Mouse (Mus musculus) mouse trophoblast stem cell (cell line): Measurements from ENCODE around the gene Car9.
"Not testable (repeated sequence)": the region's sequence is repeated elsewhere in the genome, so short reads cannot be mapped to it uniquely, and the experiment has no call there.

Experiments used
- in situ Hi-C, 2 experiments: fragments of 300-500 bp; cut with MseI, MboI; formaldehyde crosslinking; loops; 2 replicates in 1 of 2; 3 replicates in 1 of 2; pipeline ENCODE4 v1.15.1; 2025

Car9 gene

GRCm38 (mm10) chr4:43506536-43507185 is at the start of gene Car9:
Gene Car9 (plus strand): TSS chr4:43506966.
- in situ Hi-C loops = no loop called here

DNA sequence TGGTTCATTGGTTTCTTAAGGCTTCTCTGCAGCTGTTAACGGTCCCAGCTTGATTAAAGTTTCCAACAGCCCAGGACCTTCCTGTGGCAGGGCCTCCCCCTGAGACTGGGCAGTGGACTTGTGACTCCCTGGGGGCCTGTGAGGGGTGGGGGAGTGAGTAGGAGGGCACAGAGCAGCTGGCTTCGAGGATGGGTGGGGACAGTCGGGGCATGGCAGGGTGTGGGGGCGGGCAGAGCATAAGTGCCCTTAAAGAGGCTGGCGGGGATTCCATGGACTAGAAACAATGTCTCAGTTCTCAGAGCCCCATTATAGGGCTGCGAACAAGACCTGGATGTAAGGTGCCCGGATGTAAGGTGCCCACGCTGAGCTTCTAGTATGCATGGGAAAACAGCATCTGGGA is 49.6 kb upstream of the Car9 start:
- in situ Hi-C loops = no loop called here

DNA sequence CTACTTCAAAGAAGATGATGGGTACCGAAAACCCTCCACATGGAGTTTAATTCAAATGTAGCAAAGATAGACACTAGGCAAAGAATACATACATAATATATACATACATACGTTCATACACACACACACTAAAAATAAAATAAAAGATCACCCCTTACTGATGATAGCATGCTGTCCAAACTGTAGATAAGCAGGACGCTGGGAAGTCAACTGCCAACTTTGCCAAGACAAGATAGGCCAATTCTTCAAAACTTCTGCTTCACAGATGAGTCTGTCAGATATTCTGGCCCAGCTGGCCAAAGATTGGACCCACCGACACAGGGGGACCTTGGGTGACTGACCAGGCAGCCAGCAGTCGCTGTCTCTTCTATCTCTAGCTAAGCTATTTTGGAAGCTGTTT is 43.7 kb upstream of the Car9 start:
- in situ Hi-C loops = no loop called here

DNA sequence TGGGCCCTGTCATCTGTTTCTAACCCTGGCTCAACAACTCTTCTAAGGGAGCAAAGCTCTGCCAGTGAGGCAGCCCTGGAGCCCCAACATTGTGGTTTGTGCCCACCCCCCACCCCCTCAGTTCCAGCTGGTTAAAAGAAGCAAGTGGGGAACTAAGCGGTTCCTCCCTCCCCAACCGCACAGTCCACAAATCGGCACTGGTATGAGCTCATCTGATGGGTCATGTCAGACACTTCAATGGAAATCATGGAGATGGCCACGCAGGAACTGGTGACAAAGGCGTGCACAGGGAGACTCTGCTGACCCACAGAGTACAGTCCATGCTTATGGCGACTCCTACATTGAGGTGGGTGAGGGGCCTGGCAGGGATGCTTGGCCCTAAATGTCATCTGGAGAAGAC is 40.8 kb upstream of the Car9 start:
- in situ Hi-C loops = no loop called here

- in situ Hi-C loops = no loop called here
Observed at GRCm38 (mm10) chr4:43466872-43467271, 39.9 kb upstream of the Car9 start.

GRCm38 (mm10) chr4:43470301-43470700 is 36.5 kb upstream of the Car9 start:
- in situ Hi-C loops = no loop called here

DNA sequence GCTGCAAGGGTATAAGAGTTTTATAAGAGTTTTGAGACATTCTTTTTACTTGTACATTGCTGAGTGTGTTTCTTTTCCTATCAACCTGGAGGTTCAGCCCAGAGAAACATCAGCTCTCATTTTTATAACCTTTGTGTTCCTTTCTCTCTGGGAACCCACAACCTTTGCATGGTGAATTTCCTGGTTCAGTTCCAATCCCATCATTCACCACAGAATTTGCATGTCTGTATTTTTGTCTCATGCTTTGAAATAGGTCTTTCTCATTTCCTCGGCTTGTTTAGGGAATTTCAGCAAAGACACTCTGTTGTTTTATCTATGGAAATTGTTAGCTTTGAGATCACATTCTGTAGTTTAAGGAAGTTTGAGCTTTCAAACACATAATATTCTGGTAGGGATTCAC is 33.1 kb upstream of the Car9 start:
- in situ Hi-C loops = no loop called here

- in situ Hi-C loops = loop anchor here (5.0 kb wide), 1 partner anchor 34 kb away; the partner anchor contains the start of gene Tesk1 (in 2 of the 2)
Observed at GRCm38 (mm10) chr4:43476604-43477003, 30.2 kb upstream of the Car9 start.

DNA sequence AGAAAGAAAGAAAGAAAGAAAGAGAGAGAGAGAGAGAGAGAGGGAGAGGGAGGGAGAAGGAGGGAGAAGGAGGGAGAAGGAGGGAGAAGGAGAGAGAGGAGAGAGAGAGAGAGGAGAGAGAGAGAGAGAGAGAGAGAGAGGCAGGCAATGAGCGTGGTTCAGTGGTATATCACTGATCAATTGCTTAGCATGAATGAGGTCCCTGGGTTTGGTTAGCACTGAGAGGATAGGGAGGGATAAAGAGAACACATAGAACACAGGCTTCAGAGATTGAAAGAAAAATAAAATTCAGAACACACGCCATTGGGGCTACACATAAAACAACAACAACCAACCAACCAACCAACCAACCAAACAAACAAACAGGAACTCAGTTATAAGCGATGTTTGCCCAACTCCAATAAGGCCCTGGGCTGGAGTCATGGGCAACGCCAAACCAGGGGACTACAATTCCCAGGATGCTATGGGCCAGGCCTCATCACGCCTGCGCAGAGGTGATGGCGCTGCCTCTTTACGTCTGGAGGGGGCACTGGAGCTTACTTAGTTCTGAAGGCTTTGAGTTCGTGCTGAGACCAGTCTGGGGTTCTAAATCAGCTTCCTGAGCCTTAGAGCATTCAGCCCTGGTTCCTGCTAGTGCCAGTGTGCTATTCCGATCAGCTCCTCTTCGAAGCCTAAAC is 28.8 kb upstream of the Car9 start:
- in situ Hi-C loops = loop anchor here (5.0 kb wide), 1 partner anchor 36 kb away; the partner anchor contains the start of gene Tesk1 (in 2 of the 2)

DNA sequence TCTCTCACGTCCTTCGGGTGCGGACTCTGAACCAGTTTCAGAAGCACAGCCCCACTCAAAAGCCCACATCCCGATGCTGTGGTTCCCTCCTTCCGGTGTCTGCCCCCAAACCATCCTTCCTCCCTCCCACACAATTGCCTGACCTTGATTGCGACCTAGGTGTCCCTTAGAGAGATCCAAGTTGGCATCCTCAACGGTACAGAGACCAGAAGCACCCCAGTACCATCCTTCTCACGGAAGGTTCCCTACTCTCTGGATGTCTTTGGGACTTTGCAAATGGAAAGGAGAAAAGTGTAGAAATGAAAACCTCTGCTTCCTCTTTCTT is 28.3 kb upstream of the Car9 start:
- in situ Hi-C loops = loop anchor here (5.0 kb wide), 1 partner anchor 36 kb away; the partner anchor contains the start of gene Tesk1 (in 2 of the 2)

DNA sequence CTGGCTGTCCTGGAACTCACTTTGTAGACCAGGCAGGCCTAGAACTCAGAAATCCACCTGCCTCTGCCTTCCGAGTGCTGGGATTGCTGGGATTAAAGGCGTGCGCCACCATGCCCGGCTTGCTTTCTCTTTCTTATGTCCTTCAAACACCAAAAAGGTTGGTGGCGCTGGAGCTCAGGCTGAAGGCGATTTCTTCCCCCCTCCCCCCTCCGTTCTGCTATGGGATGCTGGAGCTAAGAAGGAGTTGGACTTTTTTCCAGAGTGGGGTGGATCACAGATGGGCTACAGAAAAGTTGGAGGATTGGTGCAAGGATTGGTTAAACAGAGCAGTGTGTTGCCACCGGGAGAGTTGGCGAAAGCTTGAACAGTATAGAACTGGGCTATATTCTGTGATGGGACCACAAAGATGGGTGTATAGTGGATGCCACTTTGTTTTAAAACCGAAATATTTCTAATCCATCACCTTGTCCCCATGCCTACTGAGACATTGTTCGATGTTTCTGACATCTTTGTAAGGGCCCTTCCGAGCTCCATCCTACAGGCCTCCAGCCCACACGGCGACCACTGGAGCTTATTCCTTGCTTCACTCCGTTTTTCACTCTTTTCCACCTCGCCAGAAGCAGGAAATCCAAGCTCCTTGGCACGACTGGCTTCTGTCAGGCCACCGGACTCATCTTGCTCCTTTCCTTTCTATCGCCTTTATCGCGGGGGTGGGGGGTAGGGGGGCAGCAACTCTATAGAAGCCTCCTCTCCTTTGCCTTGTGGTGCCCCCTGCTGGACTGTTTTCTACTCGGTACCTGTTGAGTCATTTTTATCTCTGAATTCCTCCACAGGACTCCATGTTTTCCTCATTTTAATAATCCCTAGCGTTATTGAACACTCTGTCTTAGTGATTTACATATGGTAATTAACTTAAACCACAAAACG is 27.6 kb upstream of the Car9 start:
- in situ Hi-C loops = loop anchor here (5.0 kb wide), 1 partner anchor 37 kb away; the partner anchor contains the start of gene Tesk1 (in 2 of the 2)

DNA sequence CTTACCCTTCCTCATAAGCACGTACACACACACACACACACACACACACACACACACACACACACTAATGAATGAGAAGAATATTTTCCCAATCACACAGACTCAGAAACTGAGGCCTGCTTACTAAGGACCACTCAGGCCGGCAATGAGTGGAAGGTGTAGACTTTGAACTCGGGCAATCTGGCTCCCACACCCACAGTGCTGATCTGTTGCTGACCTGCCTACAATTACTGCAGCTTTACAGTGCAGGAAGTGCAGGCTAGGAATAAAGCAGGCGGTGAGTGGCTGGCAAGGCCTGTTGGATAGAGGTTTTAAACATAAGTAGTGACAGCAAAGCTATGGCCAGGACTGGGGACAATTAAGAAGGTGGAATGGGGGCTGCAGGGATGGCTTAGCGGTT is 25.8 kb upstream of the Car9 start:
- in situ Hi-C loops = no loop called here

DNA sequence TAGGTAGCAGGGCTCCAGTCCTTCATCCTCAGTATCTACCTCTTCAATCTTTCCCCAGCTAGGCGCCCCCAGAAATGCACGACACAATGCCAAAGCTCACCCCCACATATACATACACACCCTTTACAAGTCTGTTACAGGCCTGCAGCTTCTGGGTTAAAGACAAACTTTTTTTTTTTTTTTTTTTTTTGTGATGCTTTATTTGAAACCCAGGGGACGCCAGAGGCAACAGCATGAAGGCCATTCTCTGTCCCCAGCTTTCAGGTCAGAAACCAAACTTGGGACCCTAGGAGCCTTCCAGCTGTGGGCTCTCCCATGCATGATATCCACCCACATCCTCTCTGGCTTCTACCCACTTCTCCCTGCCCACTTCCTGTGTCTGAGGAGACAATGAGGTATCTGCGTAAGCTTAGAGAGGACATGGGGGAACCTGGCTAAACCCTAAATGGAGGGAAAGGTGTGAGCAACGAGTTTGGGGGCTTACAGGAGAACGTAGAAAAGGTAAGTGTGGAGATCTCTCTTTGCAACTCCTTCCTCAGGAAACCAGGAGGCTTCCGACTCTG is 24.8 kb upstream of the Car9 start:
- in situ Hi-C loops = no loop called here

- in situ Hi-C loops = no loop called here
Observed at GRCm38 (mm10) chr4:43482591-43482990, 24.2 kb upstream of the Car9 start.

- in situ Hi-C loops = no loop called here
Observed at GRCm38 (mm10) chr4:43483535-43484091, 23.2 kb upstream of the Car9 start, which contains the start of gene Sit1. Gene Sit1 (minus strand): TSS chr4:43483734.

- in situ Hi-C loops = not testable (repeated sequence)
Observed at GRCm38 (mm10) chr4:43485666-43486065, 21.1 kb upstream of the Car9 start.

- in situ Hi-C loops = no loop called here
Observed at GRCm38 (mm10) chr4:43489611-43490010, 17.2 kb upstream of the Car9 start.

DNA sequence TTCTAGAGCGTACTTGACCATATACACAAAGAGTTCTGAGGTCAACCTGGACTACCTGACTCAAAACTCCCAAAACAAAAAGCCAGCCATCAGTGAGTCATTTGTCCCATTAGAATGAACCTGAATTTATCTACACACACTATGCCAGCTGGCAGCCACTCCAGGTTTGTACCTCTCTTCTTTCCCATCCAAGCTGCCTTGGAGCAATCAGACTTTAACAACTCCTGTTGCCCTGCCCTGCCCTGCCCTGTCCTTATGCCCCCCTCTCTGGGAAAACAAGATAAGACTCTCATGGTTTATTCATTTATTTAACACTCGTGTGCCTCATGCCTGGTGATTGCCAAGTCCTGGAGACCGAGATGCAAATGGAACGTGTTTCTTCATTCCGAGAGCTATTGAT is 16.0 kb upstream of the Car9 start:
- in situ Hi-C loops = no loop called here

DNA sequence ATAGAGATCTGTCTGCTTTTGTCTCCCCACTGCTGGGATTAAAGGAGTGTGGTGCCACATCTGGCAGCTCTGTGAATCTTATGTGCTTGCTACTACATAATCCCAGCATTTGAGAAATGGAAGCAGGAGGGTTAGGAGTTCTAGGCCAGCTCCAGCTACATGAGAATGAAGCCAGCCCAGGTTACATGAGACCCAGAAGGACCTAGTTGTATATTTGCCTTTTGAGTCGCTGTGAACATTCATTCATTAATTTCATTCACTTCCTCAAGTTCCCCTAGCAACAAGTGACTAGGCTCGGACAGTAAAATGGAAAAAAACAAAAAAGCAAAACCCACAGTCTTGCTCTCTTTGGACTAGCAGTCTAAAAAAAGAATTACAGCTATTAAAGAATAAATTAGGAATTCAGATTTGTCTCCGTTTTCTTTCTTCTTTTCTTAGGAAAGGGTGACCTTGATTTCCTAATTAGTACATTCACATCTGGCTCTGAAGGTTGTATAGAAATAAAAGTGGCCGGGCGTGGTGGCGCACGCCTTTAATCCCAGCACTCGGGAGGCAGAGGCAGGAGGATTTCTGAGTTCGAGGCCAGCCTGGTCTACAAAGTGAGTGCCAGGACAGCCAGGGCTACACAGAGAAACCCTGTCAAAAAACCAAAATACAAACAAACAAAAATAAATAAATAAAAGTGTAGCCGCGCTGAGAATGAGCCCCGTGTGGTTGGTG is 14.5 kb upstream of the Car9 start:
- in situ Hi-C loops = no loop called here

- in situ Hi-C loops = no loop called here
Observed at GRCm38 (mm10) chr4:43492821-43493185, 14.0 kb upstream of the Car9 start, which contains the start of gene Ccdc107. Gene Ccdc107 (plus strand): TSS chr4:43492900.
